Mouse (Mus musculus): ENCODE results near the gene Timd4.

GRCm38 (mm10) chr11:46819930-46820329 lies 9.3 kb downstream of the Timd4 start:
- TF ChIP-seq EP300 (IDR thresholded peaks at IDR 0.05; ENCODE audit: low read depth) (no peak), CTCF (IDR thresholded peaks at IDR 0.05; ENCODE audit: low read depth) (no peak)
